Mouse (Mus musculus) spleen, adult 2 months (tissue): ENCODE results near the gene Mapkapk2. TPM values are rescaled to one million over a fixed set of nuclear protein-coding genes. Genes with fewer than 3 reads are reported as not detected.

Source experiments
- DNase-seq, 2 experiments: peaks; one replicate each; pipeline versions ENCODE4 v3.0.0 to v3.0.0-alpha.2; 2012 to 2021; ENCODE audit warnings: low spot score in 2 of 2, low read depth in 1 of 2
- H3K27ac ChIP-seq: fragments of 200-500 bp; 2 replicates; pipeline ENCODE4 v1.5.1; 2012; ENCODE audit warnings: low read length, inconsistent platforms; ENCODE audit not compliant: insufficient read depth
- H3K27me3 ChIP-seq: fragments of 200-500 bp; 2 replicates; pipeline ENCODE4 v1.6.1; 2012; ENCODE audit warnings: mild to moderate bottlenecking, moderate library complexity, low read length, inconsistent platforms; ENCODE audit not compliant: control insufficient read depth, insufficient read depth
- H3K36me3 ChIP-seq: fragments of 200-500 bp; 2 replicates; pipeline ENCODE4 v1.6.1; 2012; ENCODE audit warnings: mild to moderate bottlenecking, low read length, inconsistent platforms; ENCODE audit not compliant: control insufficient read depth, insufficient read depth
- H3K4me1 ChIP-seq: fragments of 200-500 bp; 2 replicates; pipeline ENCODE4 v1.6.1; 2011; ENCODE audit warnings: inconsistent platforms; ENCODE audit not compliant: control insufficient read depth, insufficient read depth, insufficient read length
- H3K4me3 ChIP-seq: fragments of 200-500 bp; 2 replicates; pipeline ENCODE4 v1.5.1; 2011; ENCODE audit warnings: mild to moderate bottlenecking, inconsistent platforms; ENCODE audit not compliant: insufficient read depth, insufficient read length; ENCODE audit errors: extremely low read depth
- CTCF ChIP-seq: fragments of 200-500 bp; IDR thresholded peaks from 2 replicates; pipeline ENCODE4 v1.5.1; 2011; ENCODE audit warnings: mild to moderate bottlenecking, inconsistent platforms; ENCODE audit not compliant: insufficient read depth, insufficient read length, insufficient replicate concordance; ENCODE audit errors: extremely low read depth
- POLR2A ChIP-seq: fragments of 200-500 bp; IDR thresholded peaks from 2 replicates; pipeline ENCODE4 v1.6.1; 2011; ENCODE audit warnings: low read depth, low read length, inconsistent platforms
- whole genome bisulfite sequencing: fragments of 180-500 bp; shearing (Covaris S2); methylation state at CpG from one replicate; pipeline ENCODE4 v1.1.7; 2018; 5-methylcytosine and 5-hydroxymethylcytosine counted together
- polyA plus RNA-seq: library from polyadenylated mRNA; depleted of rRNA; stranded (reverse); fragments of >200 nt; gene quantifications from 2 replicates; pipeline ENCODE4 v1.2.3, GENCODE M21; 2012

Mapkapk2 gene
- polyA plus RNA-seq, 1 experiment: 55.3 TPM

DNA sequence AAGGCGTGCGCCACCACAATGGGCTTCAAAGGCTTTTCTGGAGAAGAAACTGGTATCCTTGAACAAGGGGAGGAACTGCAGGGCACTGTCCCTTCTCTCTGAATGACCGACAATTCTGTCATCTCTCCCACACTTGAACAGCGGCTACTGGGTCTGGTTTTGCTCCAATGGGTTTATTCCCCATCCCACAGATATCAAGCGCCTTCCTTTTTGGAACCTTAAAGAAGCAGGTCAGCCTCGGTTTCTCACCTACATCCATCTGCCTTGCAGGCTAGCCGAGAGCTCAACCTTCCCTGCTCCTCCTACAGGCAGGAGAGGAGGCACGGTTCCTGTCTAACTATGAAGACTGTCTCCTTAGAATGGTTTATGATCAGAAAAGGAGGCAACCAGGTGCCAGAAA, 48.7 kb downstream of the Mapkapk2 start:
- Histone ChIP-seq H3K4me1 (no peaks in the 10 kb centered on the region), H3K36me3 (0 out of 2 replicates have a peak, but pooled peaks cover 1% of the 10 kb centered on the region)
- WGBS: 82% methylated on average over 8 of the region's 8 CpGs

DNA sequence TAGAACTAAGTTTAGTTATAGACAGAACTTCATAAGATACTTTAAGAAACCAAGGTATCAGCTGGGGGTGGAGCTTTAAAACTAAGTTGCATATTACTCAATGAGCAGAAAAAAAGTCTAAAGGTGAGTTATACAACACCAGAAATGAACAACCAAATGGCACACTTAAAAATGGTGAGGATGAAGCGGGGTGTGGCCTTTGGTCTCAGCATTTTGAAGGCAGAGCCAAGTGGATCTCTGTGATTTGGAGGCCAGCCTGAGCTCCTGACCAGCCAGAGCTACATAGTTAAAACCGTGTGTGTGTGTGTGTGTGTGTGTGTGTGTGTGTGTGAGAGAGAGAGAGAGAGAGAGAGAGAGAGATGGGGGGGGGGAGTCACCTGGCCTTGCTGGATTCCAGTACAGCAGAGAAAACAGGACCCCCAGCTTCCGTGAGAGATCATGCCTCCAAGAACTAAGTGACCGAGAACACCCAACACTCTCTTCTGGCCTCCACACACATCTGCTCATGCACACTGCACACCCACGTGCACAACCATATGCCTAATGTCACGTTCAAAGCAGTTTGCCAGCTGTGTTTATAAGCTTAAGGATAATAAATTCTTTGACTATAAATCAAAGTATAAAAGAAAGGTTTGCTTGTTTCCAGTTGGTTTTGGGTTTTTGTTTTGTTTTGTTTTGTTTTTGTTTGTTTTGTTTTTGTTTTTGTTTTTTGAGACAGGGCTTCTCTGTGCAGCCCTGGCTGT, 49.3 kb downstream of the Mapkapk2 start:
- WGBS: 84% methylated on average over 6 of the region's 6 CpGs
- TF ChIP-seq CTCF (no peak), POLR2A (no peak)
- Histone ChIP-seq H3K27me3 (no peaks in the 10 kb centered on the region), H3K4me1 (no peaks in the 10 kb centered on the region), H3K4me3 (no peak overlapping the region), H3K36me3 (no peaks in the 10 kb centered on the region), H3K27ac (no peak overlapping the region)
- DNase-seq: no peak

More for the DNA sequence above, 48.7 kb downstream of the Mapkapk2 start:
- H3K27ac ChIP-seq: no peak overlapping the region
- DNase-seq: no peak
- H3K27me3 ChIP-seq: no peaks in the 10 kb centered on the region
- H3K4me3 ChIP-seq: no peak overlapping the region
- TF ChIP-seq CTCF (no peak), POLR2A (no peak)

DNA sequence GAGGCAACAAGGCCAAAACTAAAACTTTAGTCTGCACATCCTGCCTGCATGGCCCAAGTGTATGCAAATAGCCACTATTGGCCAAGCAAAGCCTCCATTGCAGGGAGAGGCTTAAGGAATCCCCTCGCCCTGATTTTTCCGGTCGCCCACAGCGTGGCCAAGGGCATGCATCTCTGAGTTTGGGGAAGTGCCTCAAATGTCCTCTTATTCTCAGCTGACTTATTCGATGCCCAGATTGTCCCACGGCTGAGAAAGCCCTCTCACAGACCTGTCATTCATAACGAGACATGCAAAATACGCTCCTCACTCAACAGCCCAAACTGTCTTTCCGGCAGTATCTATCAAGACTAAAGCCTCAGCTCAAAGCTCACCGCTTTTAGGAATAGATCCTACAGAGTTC, 51.0 kb downstream of the Mapkapk2 start:
- H3K36me3 ChIP-seq: no peaks in the 10 kb centered on the region
- no peak overlapping the region for H3K27ac ChIP-seq
- no peaks in the 10 kb centered on the region for H3K4me1 ChIP-seq
- TF ChIP-seq POLR2A: no peak
- no peak for TF ChIP-seq CTCF
- 62% methylated on average over 10 of the region's 10 CpGs for WGBS
- no peaks in the 10 kb centered on the region for H3K27me3 ChIP-seq
- DNase-seq: no peak
- H3K4me3 ChIP-seq: no peak overlapping the region

DNA sequence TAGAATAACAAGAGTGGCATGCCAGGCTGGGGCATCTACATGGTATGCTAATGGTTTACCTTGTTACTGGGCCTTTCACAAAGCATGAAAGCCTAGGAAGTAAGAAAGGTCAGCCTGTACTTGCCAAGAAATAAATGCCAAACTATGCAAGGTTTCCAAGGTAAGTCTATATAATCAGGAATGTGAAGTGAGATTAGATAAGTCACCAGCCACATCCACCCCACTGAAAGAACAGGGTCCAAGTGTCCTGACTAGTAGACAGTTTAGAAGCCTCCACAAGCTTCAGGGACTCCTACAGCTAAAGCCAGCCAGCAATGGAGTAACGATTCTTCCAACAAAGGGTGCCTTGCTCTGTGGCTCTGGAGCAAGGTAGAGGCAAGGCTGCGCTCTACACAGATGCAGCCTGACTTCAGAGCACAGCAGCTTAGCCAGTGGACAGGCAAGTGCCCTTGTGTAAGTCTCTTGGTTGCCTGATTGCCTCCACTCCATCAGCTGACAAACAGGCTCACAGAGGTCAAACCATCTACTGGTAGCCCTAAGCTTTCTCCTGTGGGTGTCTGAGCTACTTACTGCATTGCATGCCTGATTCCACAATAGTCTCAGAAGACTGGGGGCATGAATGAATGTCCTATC, 51.8 kb downstream of the Mapkapk2 start:
- DNase-seq: no peak
- Histone ChIP-seq H3K27ac (no peak overlapping the region), H3K4me1 (no peaks in the 10 kb centered on the region), H3K27me3 (no peaks in the 10 kb centered on the region), H3K4me3 (no peak overlapping the region), H3K36me3 (no peaks in the 10 kb centered on the region)
- TF ChIP-seq POLR2A (no peak), CTCF (no peak)
- 85% methylated on average over 2 of the region's 2 CpGs for WGBS

DNA sequence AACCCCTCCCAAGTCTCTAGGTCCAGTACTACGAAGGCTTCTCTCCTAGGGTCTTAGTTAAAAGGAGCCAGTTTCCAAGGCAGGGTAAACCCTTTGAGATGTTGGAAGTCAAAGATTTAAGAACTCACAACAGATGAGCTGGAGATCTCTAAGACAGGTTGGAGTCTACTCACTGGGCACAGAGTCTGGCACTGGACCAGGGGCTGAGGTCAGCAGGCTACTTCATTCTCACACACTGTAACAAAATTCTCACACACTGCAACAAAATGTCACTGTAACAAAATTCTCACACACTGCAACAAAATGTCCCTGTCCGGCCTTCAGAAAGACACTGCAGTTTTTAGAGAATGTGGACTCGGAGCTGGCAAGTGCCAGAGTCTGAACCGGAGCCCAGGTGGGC, 54.0 kb downstream of the Mapkapk2 start:
- no peak overlapping the region for H3K27ac ChIP-seq
- no peak for DNase-seq
- no peaks in the 10 kb centered on the region for H3K36me3 ChIP-seq
- no peaks in the 10 kb centered on the region for H3K4me1 ChIP-seq
- TF ChIP-seq CTCF (no peak), POLR2A (no peak)
- H3K4me3 ChIP-seq: no peak overlapping the region
- 91% methylated on average over 4 of the region's 4 CpGs for WGBS
- no peaks in the 10 kb centered on the region for H3K27me3 ChIP-seq

DNA sequence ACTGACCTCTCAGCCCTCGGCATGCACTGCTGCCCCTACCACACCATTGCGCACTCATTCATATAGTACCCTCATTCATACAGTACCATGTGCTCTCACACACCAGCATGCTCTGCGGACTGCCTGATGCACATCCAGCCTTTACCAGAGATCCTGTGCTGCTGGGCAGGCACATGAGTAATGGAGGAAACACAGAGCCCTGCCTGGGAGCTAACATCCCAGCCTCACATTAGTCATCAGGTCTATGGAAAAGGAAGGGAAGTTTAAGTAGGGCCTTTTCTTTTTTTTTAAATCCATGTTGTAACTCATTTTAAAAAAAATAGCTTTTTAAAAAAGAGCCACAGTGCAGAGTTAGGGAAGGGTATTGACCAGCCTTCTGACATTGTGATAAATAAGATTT, 54.9 kb downstream of the Mapkapk2 start:
- WGBS: 99% methylated on average over 3 of the region's 3 CpGs
- DNase-seq: no peak
- Histone ChIP-seq H3K4me1 (peaks cover 4% of the 10 kb centered on the region), H3K27me3 (no peaks in the 10 kb centered on the region), H3K27ac (no peak overlapping the region), H3K36me3 (no peaks in the 10 kb centered on the region), H3K4me3 (no peak overlapping the region)
- TF ChIP-seq POLR2A: no peak

DNA sequence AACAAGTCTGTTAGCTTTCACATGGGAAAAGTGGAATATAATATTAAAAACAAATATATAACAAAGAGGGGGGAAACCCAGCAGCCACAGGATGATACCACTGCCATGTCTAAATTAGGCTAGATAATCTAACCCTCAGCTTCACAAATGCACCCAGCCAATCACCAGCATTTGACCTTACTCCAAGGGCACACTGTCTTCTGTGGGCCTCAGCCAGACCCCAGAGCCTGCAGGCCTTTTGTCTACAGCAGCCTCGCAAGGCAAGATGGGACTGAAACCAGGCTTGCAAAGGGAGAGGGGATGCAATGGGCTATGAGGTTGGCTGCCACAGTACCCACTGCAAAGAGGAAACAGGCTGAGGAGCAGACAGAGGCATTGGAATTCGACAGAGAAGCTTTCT, 55.4 kb downstream of the Mapkapk2 start:
- Histone ChIP-seq H3K36me3 (no peaks in the 10 kb centered on the region), H3K27me3 (no peaks in the 10 kb centered on the region), H3K4me1 (peaks cover 4% of the 10 kb centered on the region), H3K4me3 (no peak overlapping the region), H3K27ac (no peak overlapping the region)
- 77% methylated on average over 2 of the region's 2 CpGs for WGBS
- TF ChIP-seq CTCF (no peak), POLR2A (no peak)
- DNase-seq: no peak
